ENCODE assay signal across 28 mouse cellular contexts in genomic region chr1:92892791-92893190, GRCm38 (mm10). TPM values are rescaled to one million over a fixed set of nuclear protein-coding genes. Genes with fewer than 3 reads are reported as not detected.
"Had no signal": no experiment of that assay in that cellular context is flagged by ENCODE, and none has a peak within 500 bp of the region (broad histone marks: within the 10 kb centered on the region; RNA-seq: fewer than 3 reads in every experiment).

No protein-coding gene starts in this region.

- H3K4me1 ChIP-seq: heart, embryonic 10.5 days; heart, embryonic 12.5 days; hindbrain, embryonic 10.5 days; hindbrain, embryonic 12.5 days; intestine, embryonic 15.5 days; limb, embryonic 10.5 days; limb, embryonic 12.5 days; liver, embryonic 13.5 days; liver, embryonic 15.5 days had no signal

- H3K9ac ChIP-seq: heart, embryonic 12.5 days; hindbrain, embryonic 12.5 days; hindbrain, embryonic 14.5 days; intestine, embryonic 15.5 days; limb, embryonic 12.5 days; liver, embryonic 13.5 days; liver, embryonic 15.5 days; liver, postnatal 0 days had no signal

- H3K9me3 ChIP-seq: heart, embryonic 10.5 days; heart, embryonic 12.5 days; hindbrain, embryonic 10.5 days; hindbrain, embryonic 12.5 days; intestine, embryonic 15.5 days; limb, embryonic 10.5 days; limb, embryonic 12.5 days; liver, embryonic 13.5 days; liver, embryonic 15.5 days had no signal

- H3K27ac ChIP-seq: heart, embryonic 10.5 days; hindbrain, embryonic 10.5 days; hindbrain, embryonic 12.5 days; hindbrain, embryonic 14.5 days; intestine, embryonic 15.5 days; layer of hippocampus, adult 2 months; left cerebral cortex, adult 2 months; limb, embryonic 10.5 days; limb, embryonic 12.5 days; liver, embryonic 13.5 days; liver, embryonic 15.5 days had no signal

- H3K4me3 ChIP-seq: heart, embryonic 10.5 days; heart, embryonic 12.5 days; hindbrain, embryonic 10.5 days; hindbrain, embryonic 12.5 days; intestine, embryonic 15.5 days; layer of hippocampus, adult 2 months; left cerebral cortex, adult 2 months; limb, embryonic 10.5 days; limb, embryonic 12.5 days; liver, embryonic 13.5 days; liver, embryonic 15.5 days had no signal

- H3K4me2 ChIP-seq: heart, embryonic 12.5 days; hindbrain, embryonic 12.5 days; hindbrain, embryonic 14.5 days; intestine, embryonic 15.5 days; limb, embryonic 12.5 days; liver, embryonic 11.5 days; liver, embryonic 13.5 days; liver, embryonic 15.5 days had no signal

- ATAC-seq: hindbrain, embryonic 16.5 days; inflammation-experienced regulatory T-cells, adult 6 months; intestine, embryonic 15.5 days; intestine, postnatal 0 days; liver, postnatal 0 days had no signal

- H3K27me3 ChIP-seq: intestine, embryonic 15.5 days; limb, embryonic 12.5 days; liver, embryonic 13.5 days; liver, embryonic 15.5 days had no signal

- H3K36me3 ChIP-seq: heart, embryonic 10.5 days; heart, embryonic 12.5 days; hindbrain, embryonic 10.5 days; hindbrain, embryonic 12.5 days; intestine, embryonic 15.5 days; limb, embryonic 10.5 days; limb, embryonic 12.5 days; liver, embryonic 13.5 days; liver, embryonic 15.5 days had no signal

- DNase-seq: gastrocnemius, postnatal 14 days; heart, adult 18-20 months; heart, postnatal 10 days; heart, postnatal 4 days; kidney, adult 18-20 months; kidney, adult 8-10 months; kidney, postnatal 10 days; kidney, postnatal 25 days; kidney, postnatal 4 days; liver; liver, embryonic 13.5 days; liver, postnatal 0 days had no signal

RNA-seq across cellular contexts. Expression of gene Ankmy1, which starts 9.9 kb away (rescaled TPM):
- total RNA-seq: heart, adult 18-20 months; heart, postnatal 25 days had no signal
- polyA plus RNA-seq: intestine, postnatal 0 days; liver, embryonic 13.5 days had no signal
